Mouse (Mus musculus) CD4-positive, CD25-positive, alpha-beta regulatory T cell, adult 2 months (primary cell): ENCODE results near the gene Sdhaf1.
A peak's percentile ranks its signal among the peaks of the same experiment; 100 is the strongest.

ENCODE experiments used
- DNase-seq: peaks from one replicate; pipeline ENCODE4 v3.0.0-alpha.2; 2012; ENCODE audit warnings: low read depth, low spot score

The Sdhaf1 gene

GRCm38 (mm10) chr7:30323795-30324194, at the start of gene Sdhaf1:
Gene Sdhaf1 (minus strand): TSS chr7:30323895.
- DNase-seq, result no peak

- no peak for DNase-seq
Measured at GRCm38 (mm10) chr7:30367466-30367865, 43.8 kb upstream of the Sdhaf1 start.

- DNase-seq, result no peak
Measured at GRCm38 (mm10) chr7:30363344-30363738, 39.6 kb upstream of the Sdhaf1 start.

- no peak for DNase-seq
Measured at GRCm38 (mm10) chr7:30362652-30363343, 39.1 kb upstream of the Sdhaf1 start, which contains the start of gene Lrfn3. Gene Lrfn3 (minus strand): TSS chr7:30362772.

GRCm38 (mm10) chr7:30360028-30360427, 36.3 kb upstream of the Sdhaf1 start:
- DNase-seq, result no peak

GRCm38 (mm10) chr7:30359276-30359865, 35.7 kb upstream of the Sdhaf1 start:
- DNase-seq, result no peak

- no peak for DNase-seq
Measured at GRCm38 (mm10) chr7:30358378-30359186, 34.9 kb upstream of the Sdhaf1 start.

- no peak for DNase-seq
Measured at GRCm38 (mm10) chr7:30354059-30354458, 30.4 kb upstream of the Sdhaf1 start.

GRCm38 (mm10) chr7:30353279-30353822, 29.7 kb upstream of the Sdhaf1 start:
- peak; percentile 85 for DNase-seq

GRCm38 (mm10) chr7:30347828-30348227, 24.1 kb upstream of the Sdhaf1 start:
- peak; percentile 87 for DNase-seq

- peak; percentile 84 for DNase-seq
Measured at GRCm38 (mm10) chr7:30346635-30347379, 23.1 kb upstream of the Sdhaf1 start.

- DNase-seq, result no peak
Measured at GRCm38 (mm10) chr7:30339432-30340109, 15.9 kb upstream of the Sdhaf1 start.

GRCm38 (mm10) chr7:30336384-30336783, 12.7 kb upstream of the Sdhaf1 start:
- DNase-seq, result peak; percentile 88

- DNase-seq, result no peak
Measured at GRCm38 (mm10) chr7:30335688-30336087, 12.0 kb upstream of the Sdhaf1 start.

GRCm38 (mm10) chr7:30334563-30334962, 10.9 kb upstream of the Sdhaf1 start:
- no peak for DNase-seq

GRCm38 (mm10) chr7:30333436-30333835, 9.7 kb upstream of the Sdhaf1 start:
- peak; percentile 68 for DNase-seq

GRCm38 (mm10) chr7:30332622-30333259, 9.0 kb upstream of the Sdhaf1 start:
- peak; percentile 69 for DNase-seq

GRCm38 (mm10) chr7:30331887-30332286, 8.2 kb upstream of the Sdhaf1 start:
- peak; percentile 97 for DNase-seq

GRCm38 (mm10) chr7:30328379-30328778, 4.7 kb upstream of the Sdhaf1 start:
- no peak for DNase-seq

- DNase-seq, result peak; percentile 91
Measured at GRCm38 (mm10) chr7:30327140-30327539, 3.4 kb upstream of the Sdhaf1 start.
